Mouse (Mus musculus) megakaryocyte, embryonic 14.5 days (primary cell): Measurements from ENCODE around the gene Nsd2. TPM values are rescaled to one million over a fixed set of nuclear protein-coding genes. Genes with fewer than 3 reads are reported as not detected.
A peak's percentile ranks its signal among the peaks of the same experiment; 100 is the strongest.

ENCODE experiments used
- H3K27me3 ChIP-seq: replicated peaks from 2 replicates; pipeline ENCODE3; 2012; ENCODE audit warnings: inconsistent platforms
- H3K36me3 ChIP-seq: replicated peaks from 2 replicates; pipeline ENCODE3; 2012; ENCODE audit warnings: low read length, inconsistent platforms, mixed read lengths
- H3K4me1 ChIP-seq: 2 replicates; pipeline ENCODE4 v1.6.1; 2012; ENCODE audit warnings: inconsistent platforms
- H3K4me3 ChIP-seq: replicated peaks from 2 replicates; pipeline ENCODE3; 2012; ENCODE audit warnings: moderate library complexity, mild to moderate bottlenecking, inconsistent platforms
- H3K9me3 ChIP-seq: 2 replicates; pipeline ENCODE4 v1.6.1; 2012; ENCODE audit warnings: inconsistent platforms
- FLI1 ChIP-seq: IDR thresholded peaks from 2 replicates; pipeline ENCODE4 v1.6.1; 2012; ENCODE audit warnings: low read length, inconsistent platforms, mixed read lengths
- GATA1 ChIP-seq: IDR thresholded peaks from 3 replicates; pipeline ENCODE4 v1.6.1; 2012; ENCODE audit warnings: mixed read lengths, low read length, inconsistent platforms, borderline replicate concordance
- polyA plus RNA-seq: library from polyadenylated mRNA; stranded (reverse); fragments of >175 nt; gene quantifications from 2 replicates; pipeline ENCODE4 v1.2.3, GENCODE M21; 2012; ENCODE audit warnings: low replicate concordance; ENCODE audit not compliant: insufficient read depth

Gene Nsd2
- polyA plus RNA-seq, 1 experiment: 3.3 TPM

DNA sequence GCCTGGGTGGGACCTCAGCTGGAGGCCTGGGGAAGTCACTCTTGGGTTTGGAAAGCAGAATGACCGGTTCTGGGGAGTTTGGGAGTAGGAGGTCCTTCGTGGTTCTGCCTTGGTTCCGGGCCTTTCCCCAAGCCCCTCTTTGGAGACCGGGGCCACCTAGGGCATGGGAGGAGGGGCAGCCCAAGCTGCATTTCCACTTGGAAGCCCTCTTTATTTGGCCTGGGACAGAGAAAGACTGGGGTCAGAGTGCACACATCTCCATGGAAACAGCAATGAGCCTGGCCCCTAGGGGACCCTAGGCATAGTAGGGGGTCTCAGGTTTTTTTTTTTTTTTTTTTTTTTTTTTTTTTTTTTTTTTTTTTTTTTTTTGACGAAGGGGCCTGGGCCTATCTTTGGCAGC is 2.4 kb upstream of the Nsd2 start:
- H3K9me3 ChIP-seq: peaks cover 3% of the 10 kb centered on the region
- H3K4me3 ChIP-seq: no peak overlapping the region
- peaks cover 21% of the 10 kb centered on the region for H3K27me3 ChIP-seq
- TF ChIP-seq FLI1 (no peak), GATA1 (no peak)
- no peaks in the 10 kb centered on the region for H3K36me3 ChIP-seq
- H3K4me1 ChIP-seq: peaks cover 37% of the 10 kb centered on the region

DNA sequence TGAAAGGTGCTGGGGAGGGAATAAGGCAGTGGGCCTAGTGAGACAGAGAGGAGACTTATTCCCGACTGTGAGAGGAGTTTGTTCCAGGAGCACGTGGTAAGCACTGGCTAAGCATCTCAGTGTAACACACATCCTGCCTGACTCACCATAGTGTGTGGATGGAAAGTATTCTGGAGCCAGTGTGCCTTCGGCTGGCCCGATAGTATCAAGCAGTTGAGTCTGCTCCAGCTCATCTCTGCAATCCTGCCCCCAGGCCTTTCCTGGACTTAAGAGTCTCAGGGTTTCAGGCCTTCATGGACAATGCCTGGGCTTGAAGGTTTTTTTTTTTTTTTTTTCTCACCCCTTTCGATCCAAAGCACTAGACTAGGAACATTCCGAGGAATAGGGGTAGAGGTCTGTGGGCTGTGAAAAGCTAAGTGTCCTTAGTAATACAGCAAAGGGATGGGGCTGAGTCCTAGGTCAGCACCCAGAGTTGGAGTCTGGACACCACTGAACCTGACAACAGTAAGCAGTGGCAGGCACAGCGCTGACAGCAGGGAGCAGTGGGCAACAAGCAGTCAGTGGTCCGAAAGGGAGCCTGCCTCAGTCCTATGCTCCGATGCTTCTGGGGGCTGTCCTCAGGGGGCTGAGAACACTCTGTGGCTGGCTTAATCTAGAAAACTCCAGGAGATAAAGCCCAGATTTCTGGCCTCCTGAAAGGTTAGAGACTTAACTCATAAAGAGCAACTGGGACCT is 1.2 kb upstream of the Nsd2 start:
- Histone ChIP-seq H3K9me3 (no peaks in the 10 kb centered on the region), H3K4me3 (peak overlapping the region; percentile 96), H3K36me3 (no peaks in the 10 kb centered on the region), H3K27me3 (peaks cover 21% of the 10 kb centered on the region), H3K4me1 (peaks cover 43% of the 10 kb centered on the region)
- no peak for TF ChIP-seq FLI1
- peak; percentile 26; the same call in 1 of the 3 replicates for TF ChIP-seq GATA1

DNA sequence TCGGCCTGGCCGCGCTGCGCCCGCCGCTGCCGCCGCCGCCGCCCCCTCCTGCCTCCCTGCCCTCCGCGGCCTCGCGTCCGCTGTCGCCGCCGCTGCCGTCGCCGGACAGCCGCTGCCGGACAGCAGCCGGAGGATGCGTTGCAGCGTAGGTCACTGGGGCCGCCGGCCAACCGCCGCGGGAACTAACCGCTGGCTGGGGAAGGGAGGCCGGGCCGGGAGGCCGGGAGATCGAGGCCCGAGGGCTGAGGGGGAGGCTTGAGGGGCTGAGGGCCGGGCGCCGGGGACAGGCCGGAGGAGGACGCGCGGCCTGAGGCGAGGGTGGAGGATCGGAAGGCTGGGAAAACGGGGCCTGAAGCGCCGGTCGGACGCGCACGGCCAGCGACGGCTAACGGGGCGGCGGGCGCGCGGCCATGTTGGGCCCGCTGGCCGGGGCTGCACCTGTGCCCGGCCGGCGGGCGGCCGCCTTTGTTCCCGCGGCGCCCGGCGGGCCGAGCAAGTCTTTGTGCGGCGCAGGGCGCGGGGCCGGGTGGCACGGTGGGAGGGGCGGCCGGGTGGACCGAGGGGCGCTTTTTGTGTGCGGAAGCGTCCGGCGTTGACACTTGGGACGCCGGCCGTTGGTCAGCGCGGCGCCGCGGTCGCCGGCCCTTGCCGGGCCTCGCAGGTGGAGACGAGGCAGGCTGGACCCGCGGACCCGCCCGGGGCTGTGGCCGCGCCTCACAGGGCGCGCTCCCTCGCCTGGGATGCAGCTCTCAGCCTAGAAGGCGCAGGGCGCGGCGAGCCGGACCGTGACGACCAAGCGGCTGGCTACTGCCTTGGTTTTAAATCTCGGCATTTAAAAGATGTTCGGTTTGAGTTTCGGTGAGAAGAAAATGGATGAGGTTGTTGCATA is 452 bp downstream of the Nsd2 start:
- TF ChIP-seq GATA1 (no peak), FLI1 (no peak)
- Histone ChIP-seq H3K27me3 (peaks cover 19% of the 10 kb centered on the region), H3K36me3 (peaks cover 2% of the 10 kb centered on the region), H3K4me1 (peaks cover 43% of the 10 kb centered on the region), H3K4me3 (peak overlapping the region; percentile 96), H3K9me3 (no peaks in the 10 kb centered on the region)

DNA sequence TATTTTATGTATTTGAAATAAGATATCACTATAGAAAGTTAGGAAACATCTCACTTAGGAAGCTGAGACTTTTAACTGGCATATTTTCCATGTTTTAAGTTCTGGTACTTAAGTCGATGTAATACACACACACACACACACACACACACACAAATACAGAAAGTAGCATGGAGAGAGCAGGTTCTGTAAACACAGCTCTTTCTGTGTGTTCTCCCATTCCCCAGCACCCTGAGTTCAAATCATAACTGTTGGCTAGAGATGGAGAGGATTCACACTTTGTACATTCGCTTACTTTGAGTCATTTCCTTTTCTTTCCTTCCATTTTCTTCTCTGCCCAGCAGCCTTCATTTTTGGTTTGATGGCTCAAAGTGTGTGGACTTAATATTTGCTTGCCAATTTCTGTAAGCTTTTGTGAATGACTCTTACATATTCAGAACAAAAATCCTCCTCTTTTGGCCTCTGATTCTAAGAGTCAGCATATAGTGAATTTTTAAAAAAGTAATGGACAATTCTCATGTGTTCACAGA is 1.4 kb downstream of the Nsd2 start:
- H3K4me1 ChIP-seq: peaks cover 35% of the 10 kb centered on the region
- peak overlapping the region; percentile 96 for H3K4me3 ChIP-seq
- peaks cover 2% of the 10 kb centered on the region for H3K36me3 ChIP-seq
- peaks cover 19% of the 10 kb centered on the region for H3K27me3 ChIP-seq
- no peaks in the 10 kb centered on the region for H3K9me3 ChIP-seq
- TF ChIP-seq FLI1 (no peak), GATA1 (no peak)

DNA sequence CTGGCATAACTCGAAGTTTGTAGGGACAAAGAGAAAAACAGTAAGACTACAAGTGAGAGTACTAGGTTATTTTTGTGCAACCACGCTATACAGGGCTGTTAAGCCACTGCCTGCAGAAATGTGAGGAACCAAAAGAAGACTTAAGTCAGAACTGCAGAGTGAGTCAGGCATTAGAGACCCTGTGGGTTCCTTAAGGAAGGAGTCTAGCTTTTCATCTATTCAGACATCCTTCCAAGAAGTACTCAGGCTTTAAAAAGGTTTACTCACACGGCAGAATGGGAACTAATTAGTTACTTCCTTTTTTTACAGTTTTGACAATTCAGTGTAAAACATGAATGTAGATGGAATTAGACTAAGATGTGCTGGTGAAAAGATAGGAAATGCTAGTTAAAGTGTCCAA is 1.9 kb downstream of the Nsd2 start:
- Histone ChIP-seq H3K36me3 (peaks cover 2% of the 10 kb centered on the region), H3K4me1 (peaks cover 34% of the 10 kb centered on the region), H3K4me3 (no peak overlapping the region), H3K27me3 (peaks cover 19% of the 10 kb centered on the region), H3K9me3 (no peaks in the 10 kb centered on the region)
- TF ChIP-seq FLI1: no peak
- TF ChIP-seq GATA1: no peak

DNA sequence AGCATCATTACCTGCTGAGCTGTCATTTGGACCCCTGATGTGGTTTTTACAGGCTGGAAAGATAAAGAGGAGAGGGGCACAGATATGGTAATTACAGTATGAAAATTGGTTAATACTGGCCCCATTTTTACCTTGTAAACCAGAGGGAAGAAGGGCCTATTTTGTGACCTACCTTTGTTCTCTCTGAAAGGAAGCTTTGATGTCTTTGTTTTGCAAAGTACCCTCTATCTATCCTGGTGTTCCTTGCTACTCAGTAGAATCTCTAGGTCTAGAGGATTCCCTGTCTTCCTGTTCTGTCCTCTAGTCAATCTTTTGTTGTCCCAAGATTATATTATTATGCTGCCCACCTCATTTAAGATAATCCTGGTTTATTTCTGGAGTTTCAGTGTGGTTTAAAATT is 5.5 kb downstream of the Nsd2 start:
- no peak overlapping the region for H3K4me3 ChIP-seq
- TF ChIP-seq FLI1 (no peak), GATA1 (no peak)
- H3K9me3 ChIP-seq: no peaks in the 10 kb centered on the region
- H3K27me3 ChIP-seq: peaks cover 5% of the 10 kb centered on the region
- peaks cover 29% of the 10 kb centered on the region for H3K4me1 ChIP-seq
- peaks cover 2% of the 10 kb centered on the region for H3K36me3 ChIP-seq

DNA sequence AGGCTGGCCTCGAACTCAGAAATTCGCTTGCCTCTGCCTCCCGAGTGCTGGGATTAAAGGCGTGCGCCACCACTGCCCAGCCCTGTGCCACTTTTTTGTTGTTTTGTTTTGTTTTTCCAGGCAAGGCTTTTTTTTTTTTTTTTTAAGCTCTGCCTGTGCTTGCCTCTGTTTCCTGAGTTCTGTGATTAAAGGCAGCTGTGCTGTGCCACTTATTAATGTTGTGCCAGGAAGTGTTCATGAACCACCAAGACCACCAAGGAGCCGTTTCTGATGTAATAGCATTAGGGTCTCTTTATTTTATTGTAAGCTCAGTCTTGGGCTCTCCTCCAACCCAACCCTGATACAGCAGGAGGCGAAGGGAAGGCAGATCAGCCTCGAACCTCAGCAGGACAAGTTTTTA is 7.6 kb downstream of the Nsd2 start:
- Histone ChIP-seq H3K4me1 (peaks cover 19% of the 10 kb centered on the region; the same call in 1 of the 2 replicates), H3K4me3 (no peak overlapping the region), H3K36me3 (peaks cover 4% of the 10 kb centered on the region), H3K27me3 (peaks cover 3% of the 10 kb centered on the region), H3K9me3 (no peaks in the 10 kb centered on the region)
- TF ChIP-seq GATA1 (no peak), FLI1 (no peak)

DNA sequence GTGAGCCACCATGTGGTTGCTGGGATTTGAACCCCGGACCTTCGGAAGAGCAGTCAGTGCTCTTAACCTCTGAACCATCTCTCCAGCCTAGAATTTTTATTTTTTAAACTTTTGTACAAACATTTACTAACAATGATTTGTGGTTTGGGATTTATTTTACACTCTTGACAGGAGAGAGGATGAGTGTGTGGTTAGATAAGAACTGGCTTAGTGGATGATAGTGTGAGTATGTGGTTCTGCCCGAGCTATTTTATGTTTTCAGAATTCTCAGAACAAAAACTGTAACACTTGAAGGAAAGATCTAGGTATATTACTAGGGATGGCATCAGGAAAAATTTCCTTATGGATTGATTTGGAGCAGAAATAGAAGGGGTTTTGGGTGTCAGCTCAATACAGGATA is 9.4 kb downstream of the Nsd2 start:
- H3K4me3 ChIP-seq: no peak overlapping the region
- H3K27me3 ChIP-seq: peaks cover 5% of the 10 kb centered on the region
- H3K9me3 ChIP-seq: no peaks in the 10 kb centered on the region
- peaks cover 12% of the 10 kb centered on the region; the same call in 1 of the 2 replicates for H3K4me1 ChIP-seq
- peaks cover 4% of the 10 kb centered on the region for H3K36me3 ChIP-seq
- no peak for TF ChIP-seq FLI1
- TF ChIP-seq GATA1: no peak

DNA sequence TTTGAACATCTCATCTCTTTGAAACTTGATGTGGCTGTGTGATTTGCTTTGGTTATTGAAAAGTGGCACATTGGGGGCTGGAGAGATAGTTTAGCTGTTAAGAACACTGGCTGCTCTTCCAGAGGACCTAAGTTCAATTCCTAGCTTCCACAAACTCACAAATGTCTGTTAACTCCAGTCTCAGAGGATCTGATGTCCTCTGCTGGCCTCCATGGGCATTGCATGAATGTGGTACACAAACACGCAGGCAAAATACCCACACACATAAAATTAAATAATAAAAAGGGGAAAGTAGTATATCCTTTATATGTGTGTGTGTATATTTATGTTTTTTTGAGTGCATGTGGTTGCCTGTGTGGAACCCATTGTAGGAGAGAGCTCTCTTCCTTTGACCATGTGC is 10.3 kb downstream of the Nsd2 start:
- Histone ChIP-seq H3K27me3 (peaks cover 5% of the 10 kb centered on the region), H3K36me3 (peaks cover 3% of the 10 kb centered on the region), H3K9me3 (no peaks in the 10 kb centered on the region), H3K4me1 (peaks cover 12% of the 10 kb centered on the region; the same call in 1 of the 2 replicates), H3K4me3 (no peak overlapping the region)
- no peak for TF ChIP-seq GATA1
- no peak for TF ChIP-seq FLI1
